Mouse (Mus musculus): ENCODE data around the gene Npepps. TPM values are rescaled to one million over a fixed set of nuclear protein-coding genes. Genes with fewer than 3 reads are reported as not detected.
"Not testable (repeated sequence)": the region's sequence is repeated elsewhere in the genome, so short reads cannot be mapped to it uniquely, and the experiment has no call there.

The Npepps gene
- total RNA-seq, 2 experiments from 2014 or later = 57.6 to 77.2 TPM

DNA sequence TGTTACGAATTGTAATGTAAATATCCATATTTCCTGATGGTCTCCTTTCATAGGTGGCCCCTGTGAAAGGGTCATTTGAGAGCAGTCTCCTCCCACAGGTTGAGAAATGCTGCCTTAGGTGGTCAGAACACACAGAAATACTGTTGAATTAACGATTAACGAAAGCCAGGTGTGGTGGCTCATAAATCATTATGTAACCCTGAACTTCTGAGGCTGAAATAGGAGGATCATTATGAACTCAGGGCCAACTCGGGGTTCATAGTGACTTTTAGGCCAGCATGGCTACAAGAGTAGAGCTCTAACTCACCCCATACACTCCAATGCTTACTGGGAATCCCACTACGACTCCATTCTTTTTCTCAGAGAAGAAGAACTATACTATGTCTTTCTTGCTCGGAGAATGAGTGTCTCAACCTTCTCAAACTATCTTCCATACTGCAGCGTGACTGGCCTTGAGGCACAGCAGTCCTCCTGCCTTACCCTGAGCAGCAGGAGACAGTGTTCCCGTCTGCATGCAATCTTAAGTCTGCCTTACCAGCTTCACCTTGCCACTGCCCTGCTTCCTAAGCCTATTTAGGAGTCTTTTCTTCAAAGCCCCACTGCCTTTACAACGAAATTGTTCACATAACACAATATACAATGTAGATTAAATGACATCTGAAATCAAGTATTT lies 69.6 kb downstream of the Npepps start:
- DNase-seq = no peak
- Histone ChIP-seq H3K4me3 (no peak overlapping the region), H3K27ac (no peak overlapping the region)
- intact Hi-C loops (cut with DNase I) = loop anchor here (10.0 kb wide), 1 partner anchor 104 kb away; the partner anchor contains the start of gene Mrpl45
- TF ChIP-seq CTCF (IDR thresholded peaks at IDR 0.05) = no peak

DNA sequence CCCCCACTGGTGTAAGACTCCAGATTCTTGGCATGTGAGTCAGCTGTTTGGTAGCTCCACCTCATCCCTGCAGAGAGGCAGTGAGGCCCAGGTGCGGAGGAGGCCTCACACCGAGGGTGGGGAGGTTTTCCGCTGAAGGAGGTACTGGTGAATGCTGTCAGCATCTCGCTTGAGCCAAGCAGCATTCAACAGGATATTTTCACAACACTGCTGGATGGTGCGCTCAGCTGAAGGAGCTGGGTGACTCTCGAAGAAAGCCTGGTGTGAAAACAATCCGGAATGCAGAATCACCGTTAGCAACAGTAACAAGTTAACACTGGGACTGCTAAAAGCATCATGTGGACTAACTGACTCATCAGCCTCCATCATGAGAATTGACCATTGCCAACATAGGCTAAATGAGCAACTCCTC lies 73.4 kb downstream of the Npepps start:
- no peak for TF ChIP-seq CTCF (IDR thresholded peaks at IDR 0.05)
- intact Hi-C loops (cut with DNase I) = no loop called here
- DNase-seq = no peak
- Histone ChIP-seq H3K27ac (no peak overlapping the region), H3K4me3 (no peak overlapping the region)

DNA sequence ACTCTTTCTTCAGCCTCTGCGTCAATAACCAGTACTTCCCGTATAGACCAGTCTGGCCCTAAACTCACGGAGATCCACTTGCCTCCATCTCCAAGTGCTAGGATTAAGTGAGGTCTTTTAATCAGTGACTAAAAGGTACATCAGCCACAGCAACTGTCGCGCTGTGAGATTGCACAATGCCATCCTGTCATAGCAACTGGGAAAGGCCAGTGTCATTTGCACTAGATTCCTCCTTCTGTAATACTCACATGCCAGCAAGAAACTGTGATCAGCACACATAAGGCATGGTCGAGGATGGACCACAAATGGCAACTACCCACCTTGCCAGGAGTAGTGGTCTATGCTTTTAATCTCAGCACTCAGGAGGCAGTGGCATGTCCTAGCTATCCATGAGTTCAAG lies 80.9 kb downstream of the Npepps start:
- Histone ChIP-seq H3K4me3 (no peak overlapping the region), H3K27ac (no peak overlapping the region)
- intact Hi-C loops (cut with DNase I) = loop anchor here (2.0 kb wide), 1 partner anchor 131 kb away; no protein-coding TSS in a partner anchor
- no peak for DNase-seq
- no peak for TF ChIP-seq CTCF (IDR thresholded peaks at IDR 0.05)

DNA sequence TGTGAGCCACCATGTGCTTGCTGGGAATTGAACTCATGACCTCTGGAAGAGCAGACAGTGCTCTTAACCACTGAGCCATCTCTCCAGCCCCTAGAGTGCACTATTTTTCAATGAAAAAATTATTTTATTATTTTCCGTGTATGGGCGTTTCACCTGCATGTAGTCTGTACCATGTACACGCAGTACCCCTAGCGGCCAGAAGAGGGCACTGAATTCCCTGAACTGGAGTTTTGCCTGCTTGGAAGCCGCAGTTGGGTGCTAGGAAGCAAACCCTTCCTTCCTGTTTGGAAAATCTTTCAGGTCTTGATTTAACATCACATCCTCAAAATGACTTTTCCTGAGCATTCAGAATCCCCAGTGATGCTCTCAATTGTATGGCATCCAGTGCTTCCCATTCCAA lies 81.8 kb downstream of the Npepps start:
- peak; percentile 84 for TF ChIP-seq CTCF (IDR thresholded peaks at IDR 0.05)
- DNase-seq = peak; percentile 59
- H3K27ac ChIP-seq = no peak overlapping the region
- H3K4me3 ChIP-seq = no peak overlapping the region
- intact Hi-C loops (cut with DNase I) = loop anchor here (2.0 kb wide), 1 partner anchor 132 kb away; no protein-coding TSS in a partner anchor

DNA sequence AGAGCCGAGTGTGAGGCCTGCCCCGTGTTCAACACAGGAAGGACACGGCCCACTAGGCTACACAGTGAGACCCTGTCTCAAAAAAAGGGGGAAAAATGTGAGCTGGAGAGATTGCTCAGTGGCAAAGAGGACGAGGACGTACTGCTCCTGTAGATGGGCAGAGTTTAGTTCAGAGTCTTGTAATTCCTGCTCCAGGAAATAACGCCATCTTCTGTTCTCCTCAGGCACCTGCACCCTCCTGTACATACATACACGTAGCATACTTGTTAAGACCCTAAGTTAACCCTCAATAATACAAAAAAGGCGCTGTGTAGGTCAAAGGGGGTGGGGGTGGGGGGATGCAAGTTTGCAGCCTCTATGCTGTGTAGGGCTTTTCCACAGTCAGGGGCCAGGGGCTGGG lies 83.4 kb downstream of the Npepps start:
- intact Hi-C loops (cut with DNase I) = no loop called here
- no peak for DNase-seq
- Histone ChIP-seq H3K4me3 (no peak overlapping the region), H3K27ac (no peak overlapping the region)
- TF ChIP-seq CTCF (IDR thresholded peaks at IDR 0.05) = no peak

DNA sequence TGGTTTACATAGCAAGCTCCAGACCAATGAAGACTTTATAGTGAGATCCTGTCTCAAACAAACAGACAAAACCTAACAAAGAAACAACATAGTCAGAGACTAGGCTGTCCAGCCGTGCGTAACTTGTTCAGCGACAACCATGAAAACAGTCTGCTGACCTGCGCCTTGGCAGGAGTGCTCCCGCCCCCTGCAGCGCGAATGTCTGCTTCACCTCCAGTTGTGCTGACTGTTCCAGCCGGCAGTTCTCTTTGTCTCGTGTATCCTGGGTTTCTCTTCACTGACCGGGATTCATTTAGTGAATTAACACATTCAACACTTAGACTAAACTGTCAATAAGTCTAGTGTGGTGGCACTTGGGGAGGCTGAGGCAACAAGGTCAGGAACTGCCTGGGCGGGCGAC lies 83.9 kb downstream of the Npepps start:
- intact Hi-C loops (cut with DNase I) = no loop called here

DNA sequence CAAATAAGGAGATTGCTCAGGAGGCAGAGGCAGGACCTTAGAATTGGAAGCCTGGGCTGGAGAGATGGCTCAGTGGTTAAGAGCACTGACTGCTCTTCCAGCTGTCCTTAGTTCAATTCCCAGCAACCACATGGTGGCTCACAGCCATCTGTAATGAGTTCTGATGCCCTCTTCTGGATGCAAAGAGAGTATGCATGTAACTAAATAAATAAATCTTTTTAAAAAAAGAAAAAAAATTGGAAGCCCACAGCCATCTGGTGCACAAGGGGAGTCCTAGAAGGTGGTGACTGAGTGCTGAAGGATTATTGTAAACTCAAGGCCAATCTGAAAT lies 87.9 kb downstream of the Npepps start:
- no peak for DNase-seq
- Histone ChIP-seq H3K27ac (no peak overlapping the region), H3K4me3 (no peak overlapping the region)
- intact Hi-C loops (cut with DNase I) = no loop called here
- no peak for TF ChIP-seq CTCF (IDR thresholded peaks at IDR 0.05)

More for the DNA sequence above, 83.9 kb downstream of the Npepps start:
- DNase-seq = no peak
- no peak for TF ChIP-seq CTCF (IDR thresholded peaks at IDR 0.05)
- Histone ChIP-seq H3K4me3 (no peak overlapping the region), H3K27ac (no peak overlapping the region)

DNA sequence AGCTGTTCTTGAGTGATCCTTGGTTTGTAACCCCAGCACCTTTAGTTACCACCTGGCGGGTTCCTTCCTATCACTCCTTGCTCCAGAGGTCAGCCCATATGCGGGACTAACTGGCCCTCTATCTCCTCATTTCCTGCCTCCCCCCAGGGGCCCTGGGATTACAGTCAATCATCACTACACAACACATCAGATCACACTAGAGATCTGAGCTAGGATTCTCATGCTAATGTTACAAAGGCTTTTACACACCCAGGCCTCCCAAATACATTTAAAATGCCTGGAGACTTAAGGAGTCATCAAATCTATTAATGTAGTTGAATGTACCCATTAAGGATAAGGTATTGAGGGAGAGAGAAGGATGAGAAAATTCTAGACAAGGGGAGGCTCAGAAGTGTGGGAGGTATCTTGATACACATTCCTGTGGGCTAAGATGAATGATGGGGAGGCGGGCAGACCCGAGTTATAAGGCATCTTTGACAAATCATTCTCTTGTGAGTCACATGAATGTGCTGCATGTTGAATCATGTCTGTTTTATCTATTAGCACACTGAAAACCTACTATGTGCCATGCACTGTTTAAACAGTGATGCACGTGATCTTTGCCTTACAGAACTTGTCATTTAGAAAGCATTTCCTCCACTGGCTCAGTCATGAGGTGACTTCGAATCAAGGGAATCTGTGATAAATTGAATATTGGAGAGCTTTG lies 88.4 kb downstream of the Npepps start:
- H3K4me3 ChIP-seq = no peak overlapping the region
- H3K27ac ChIP-seq = no peak overlapping the region
- no peak for DNase-seq
- intact Hi-C loops (cut with DNase I) = no loop called here
- no peak for TF ChIP-seq CTCF (IDR thresholded peaks at IDR 0.05)

DNA sequence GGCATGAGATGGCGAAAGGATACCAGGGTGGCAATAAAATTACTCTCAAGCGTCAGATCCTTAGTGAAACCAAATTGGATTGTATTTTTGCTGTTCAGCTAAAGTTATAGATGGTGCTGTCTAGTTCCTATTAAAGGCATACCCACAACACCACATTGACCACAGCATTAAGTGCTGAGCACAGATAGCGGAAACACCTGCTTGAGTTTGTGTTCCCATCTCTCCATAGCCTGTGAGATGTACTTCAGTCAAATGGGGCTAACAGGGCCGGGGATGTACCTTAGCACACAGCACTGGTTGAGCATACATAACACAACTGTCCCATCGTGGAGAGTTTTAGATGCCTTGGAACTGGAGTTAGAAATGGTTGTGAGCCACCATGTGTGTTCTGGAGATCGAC lies 89.4 kb downstream of the Npepps start:
- Histone ChIP-seq H3K4me3 (no peak overlapping the region), H3K27ac (no peak overlapping the region)
- no peak for TF ChIP-seq CTCF (IDR thresholded peaks at IDR 0.05)
- intact Hi-C loops (cut with DNase I) = no loop called here
- no peak for DNase-seq

DNA sequence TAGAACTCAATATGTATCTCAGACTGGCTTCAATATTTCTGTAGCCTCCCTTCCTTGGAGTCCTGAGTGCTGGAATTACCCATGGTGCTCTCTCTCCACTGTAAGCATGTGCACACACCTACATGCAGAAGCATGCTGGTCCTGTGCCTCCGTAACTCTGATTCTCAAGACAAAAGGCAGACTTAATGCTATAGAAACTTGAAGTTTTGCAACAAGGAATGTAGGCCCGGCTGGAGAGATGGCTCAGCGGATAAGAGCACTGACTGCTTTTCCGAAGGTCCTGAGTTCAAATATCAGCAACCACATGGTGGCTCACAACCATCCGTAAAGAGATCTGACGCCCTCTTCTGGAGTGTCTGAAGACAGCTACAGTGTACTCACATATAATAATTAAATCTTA lies 90.8 kb downstream of the Npepps start:
- intact Hi-C loops (cut with DNase I) = loop anchor here (5.0 kb wide), 1 partner anchor 123 kb away; no protein-coding TSS in a partner anchor
- DNase-seq, H3K4me3 ChIP-seq: not testable (repeated sequence)
- peak overlapping the region; percentile 96; the same call in 1 of the 2 replicates for H3K27ac ChIP-seq

DNA sequence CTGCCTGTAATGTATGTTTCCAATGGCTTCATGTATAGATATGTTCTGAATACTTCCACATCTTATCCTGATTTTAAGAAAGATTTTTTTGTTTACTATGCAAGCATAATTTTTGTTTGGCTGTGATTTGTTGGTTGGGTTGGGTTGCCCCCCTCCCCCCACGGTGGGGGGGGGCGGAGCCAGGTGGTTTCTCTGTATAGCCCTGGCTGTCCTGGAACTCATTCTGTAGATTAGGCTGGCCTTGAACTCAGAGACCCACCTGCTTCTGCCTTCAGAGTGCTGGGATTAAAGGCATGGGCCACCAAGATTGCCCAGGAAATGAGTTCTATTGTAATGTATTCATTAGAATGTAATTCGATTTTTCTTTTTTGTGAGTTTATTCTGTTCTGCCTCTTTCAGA lies 91.2 kb downstream of the Npepps start:
- intact Hi-C loops (cut with DNase I) = loop anchor here (5.0 kb wide), 1 partner anchor 123 kb away; no protein-coding TSS in a partner anchor
- DNase-seq = no peak
- no peak for TF ChIP-seq CTCF (IDR thresholded peaks at IDR 0.05)
- Histone ChIP-seq H3K27ac (peak overlapping the region; percentile 96), H3K4me3 (peak overlapping the region; percentile 97)

DNA sequence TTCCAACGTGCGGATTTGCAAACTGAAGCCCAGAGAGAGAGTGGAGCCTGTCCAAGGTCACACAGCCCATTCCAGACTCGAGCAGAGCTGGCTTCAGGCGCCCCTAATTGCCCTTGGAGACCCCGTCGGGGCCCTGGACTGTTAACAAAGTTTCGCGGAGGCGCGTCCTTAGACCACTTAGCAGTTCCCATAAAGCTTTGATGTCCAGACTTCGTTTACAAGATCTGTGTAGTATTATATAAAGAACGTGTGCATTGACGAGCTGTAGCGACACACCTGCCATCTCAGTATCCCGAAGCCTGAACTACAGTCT lies 91.8 kb downstream of the Npepps start:
- intact Hi-C loops (cut with DNase I) = loop anchor here (5.0 kb wide), 1 partner anchor 124 kb away; no protein-coding TSS in a partner anchor
- no peak for DNase-seq
- Histone ChIP-seq H3K27ac (peak overlapping the region; percentile 96), H3K4me3 (peak overlapping the region; percentile 97)
- TF ChIP-seq CTCF (IDR thresholded peaks at IDR 0.05) = no peak

DNA sequence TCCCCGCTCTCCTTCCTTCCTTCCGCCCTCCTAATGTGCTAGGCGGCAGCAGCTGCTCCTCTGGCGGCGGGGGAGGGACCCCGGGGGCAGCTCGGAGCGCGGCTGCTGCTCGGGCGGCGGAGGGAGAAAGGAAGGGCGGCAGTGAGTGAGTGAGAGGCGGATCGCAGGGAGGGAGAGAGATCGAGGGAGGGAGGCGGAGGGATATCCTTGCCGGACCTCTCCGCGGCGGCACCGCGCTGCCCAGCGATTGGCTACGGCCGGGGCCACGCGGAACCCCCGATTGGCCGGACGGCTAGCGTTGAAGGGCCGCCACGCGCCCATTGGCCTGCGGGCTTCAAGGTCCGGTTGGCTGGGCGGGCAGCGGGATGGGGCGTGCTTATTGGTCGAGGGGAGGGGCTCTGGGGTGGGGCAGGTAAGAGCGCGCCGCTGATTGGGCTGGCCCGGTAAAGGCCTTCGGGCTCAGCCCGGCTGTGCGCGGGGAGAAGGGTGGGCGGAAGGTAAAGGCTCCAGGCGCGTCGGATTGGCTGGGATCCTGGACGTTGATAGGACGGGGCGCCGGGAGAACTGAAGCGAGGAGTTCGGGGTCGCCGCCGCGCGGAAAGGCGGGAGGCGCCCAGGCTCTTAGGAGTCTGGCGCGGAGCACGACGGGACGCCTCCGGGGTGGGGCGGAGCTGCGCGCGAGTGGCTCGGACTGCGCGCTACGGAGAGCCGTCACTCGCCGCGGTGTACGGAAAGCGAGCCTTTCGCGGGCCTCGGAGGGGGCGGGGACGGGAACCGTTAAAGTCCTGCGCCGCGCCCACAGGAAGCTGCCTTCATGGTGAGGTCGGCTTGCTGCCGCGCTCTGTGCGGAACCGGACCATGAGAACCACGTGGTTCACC lies 92.4 kb downstream of the Npepps start, which contains the start of gene Kpnb1:
Gene Kpnb1, minus strand, starts transcription at position 118 of the 879 bp plus-strand sequence.
- intact Hi-C loops (cut with DNase I) = loop anchor here (5.0 kb wide), 1 partner anchor 124 kb away; no protein-coding TSS in a partner anchor
- TF ChIP-seq CTCF (IDR thresholded peaks at IDR 0.05) = no peak
- peak; percentile 100 for DNase-seq
- Histone ChIP-seq H3K4me3 (peak within 1 kb of the TSS; percentile 97), H3K27ac (peak within 1 kb of the TSS; percentile 98)
